Mouse (Mus musculus): ENCODE measurements around the gene Mt1.

DNA sequence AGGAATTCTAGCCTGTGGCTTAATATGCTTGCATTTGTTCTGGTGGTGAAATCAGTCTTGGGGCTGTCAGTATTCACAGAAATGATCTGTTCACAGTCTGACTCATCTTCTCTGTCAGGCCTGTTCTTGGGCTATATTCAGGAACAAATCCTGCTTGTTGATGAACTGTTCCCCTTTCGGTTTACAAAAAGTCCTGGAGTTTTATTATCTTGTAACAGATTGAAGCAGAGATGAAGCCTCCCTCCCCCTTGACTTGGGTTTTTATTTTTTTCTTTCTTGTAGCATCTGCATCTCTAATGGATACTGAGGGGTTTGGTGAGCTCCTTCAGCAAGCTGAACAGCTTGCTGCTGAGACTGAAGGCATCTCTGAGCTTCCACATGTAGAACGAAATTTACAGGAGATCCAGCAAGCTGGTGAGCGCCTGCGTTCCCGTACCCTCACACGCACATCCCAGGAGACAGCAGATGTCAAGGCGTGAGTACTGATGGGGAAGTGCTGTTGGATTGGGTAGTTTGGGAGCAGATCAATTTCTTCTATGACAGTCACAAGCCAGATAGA, 48.6 kb downstream of the Mt1 start:
- TF ChIP-seq POLR2A (IDR thresholded peaks at IDR 0.05; ENCODE audit: low read depth, low read length) (no peak), CTCF (IDR thresholded peaks at IDR 0.05; ENCODE audit: extremely low read depth, insufficient read length, insufficient replicate concordance, low read depth, low read length) (no peak)

All from small intestine, adult 2 months (tissue).